Mouse (Mus musculus) kidney, embryonic 14.5 days (tissue): ENCODE measurements around the gene Crip2. TPM values are rescaled to one million over a fixed set of nuclear protein-coding genes. Genes with fewer than 3 reads are reported as not detected.

Experiments used
- ATAC-seq: fragments of 200-750 bp; cut with Nextera tagmentation; 2 replicates; pipeline ENCODE4 v1.8.0; 2017; ENCODE audit warnings: moderate number of reproducible peaks, mild to moderate bottlenecking, moderate TSS enrichment, moderate library complexity; ENCODE audit not compliant: low FRiP score, low TSS enrichment
- H3K27ac ChIP-seq: fragments of 300-500 bp; sonication (generic); 2 replicates; pipeline ENCODE4 v1.5.1; 2014; ENCODE audit warnings: low read depth, mild to moderate bottlenecking, low read length, moderate library complexity, mixed read lengths
- H3K27me3 ChIP-seq: fragments of 300-500 bp; sonication (generic); 2 replicates; pipeline ENCODE4 v1.6.1; 2014; ENCODE audit warnings: mild to moderate bottlenecking, low read length; ENCODE audit not compliant: control insufficient read depth, insufficient read depth
- H3K36me3 ChIP-seq: fragments of 300-500 bp; sonication (generic); 2 replicates; pipeline ENCODE4 v1.6.1; 2014; ENCODE audit warnings: low read length, mixed read lengths; ENCODE audit not compliant: control insufficient read depth, insufficient read depth
- H3K4me1 ChIP-seq: fragments of 300-500 bp; sonication (generic); 2 replicates; pipeline ENCODE4 v1.6.1; 2014; ENCODE audit warnings: low read length, mixed read lengths; ENCODE audit not compliant: control insufficient read depth, insufficient read depth
- H3K4me2 ChIP-seq: fragments of 300-500 bp; sonication (generic); replicated peaks from 2 replicates; pipeline ENCODE4 v1.6.1; 2014; ENCODE audit warnings: low read depth, mild to moderate bottlenecking, low read length
- H3K4me3 ChIP-seq: fragments of 300-500 bp; sonication (generic); 2 replicates; pipeline ENCODE4 v1.5.1; 2014; ENCODE audit warnings: mild to moderate bottlenecking, low read length
- H3K9ac ChIP-seq: fragments of 300-500 bp; sonication (generic); 2 replicates; pipeline ENCODE4 v1.6.1; 2014; ENCODE audit warnings: low read depth, mild to moderate bottlenecking, low read length, moderate library complexity
- H3K9me3 ChIP-seq: fragments of 300-500 bp; sonication (generic); 2 replicates; pipeline ENCODE4 v1.6.1; 2016; ENCODE audit warnings: low read length; ENCODE audit not compliant: control insufficient read depth
- WGBS: fragments of 180-500 bp; shearing (Covaris S2); extraction: QIAGEN DNeasy Blood & Tissue Kit; methylation state at CpG from one replicate; pipeline ENCODE4 v1.1.7; 2014; 5-methylcytosine and 5-hydroxymethylcytosine counted together
- polyA plus RNA-seq: library from polyadenylated mRNA; unstranded; fragments of >200 nt; fragmentation: Nextera tagmentation; extraction: Ambion mirVana; gene quantifications from 2 replicates; pipeline ENCODE4 v1.2.1, GENCODE M21; 2014

Gene Crip2
- polyA plus RNA-seq, 1 experiment from 2014 or later = 174 TPM

DNA sequence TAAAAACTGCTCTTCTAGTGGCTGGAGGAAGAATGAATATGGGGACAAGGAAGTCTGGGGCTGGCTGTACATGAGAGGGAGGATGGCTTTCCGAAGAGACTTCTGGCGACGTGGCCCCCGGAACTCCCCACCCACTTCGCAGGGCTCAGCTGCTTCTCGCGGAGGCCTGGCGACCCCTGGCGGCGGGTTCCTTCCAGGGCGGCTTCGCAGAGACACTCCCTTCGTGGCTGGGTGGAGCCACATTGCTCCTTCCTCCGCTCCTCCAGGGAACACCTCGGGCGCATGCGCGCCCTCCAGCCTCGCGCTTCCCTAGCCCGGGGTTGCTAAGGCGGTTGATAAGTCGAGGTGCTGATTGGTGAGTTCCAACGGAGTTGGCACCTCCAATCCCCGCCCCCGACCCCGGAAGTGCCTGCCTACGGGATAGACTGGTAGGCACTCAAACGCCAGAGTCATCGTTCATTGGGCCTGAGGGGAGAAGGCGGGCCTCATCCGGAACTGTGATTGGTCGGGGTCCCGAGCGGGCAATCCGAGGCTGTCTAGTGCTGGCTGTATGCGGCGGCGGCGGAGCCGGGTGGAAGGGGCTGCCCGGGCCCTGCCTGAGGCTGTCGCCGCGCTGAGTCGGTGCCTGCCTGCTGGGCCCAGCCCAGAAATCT, 16.0 kb downstream of the Crip2 start, which contains the start of gene Tedc1:
TSS of gene Tedc1 (plus strand) at position 535 of the 653 bp plus-strand sequence.
- Histone ChIP-seq H3K9me3 (no peaks in the 10 kb centered on the region), H3K36me3 (peaks cover 2% of the 10 kb centered on the region; the same call in 1 of the 2 replicates), H3K27me3 (no peaks in the 10 kb centered on the region), H3K27ac (peak within 1 kb of the TSS; percentile 91), H3K4me2 (peak within 1 kb of the TSS; percentile 88), H3K9ac (peak within 1 kb of the TSS; percentile 68), H3K4me3 (peak within 1 kb of the TSS; percentile 71), H3K4me1 (peaks cover 25% of the 10 kb centered on the region; the same call in 1 of the 2 replicates)
- ATAC-seq = peak; percentile 95
- 0% methylated on average over 46 of the region's 46 CpGs for WGBS

DNA sequence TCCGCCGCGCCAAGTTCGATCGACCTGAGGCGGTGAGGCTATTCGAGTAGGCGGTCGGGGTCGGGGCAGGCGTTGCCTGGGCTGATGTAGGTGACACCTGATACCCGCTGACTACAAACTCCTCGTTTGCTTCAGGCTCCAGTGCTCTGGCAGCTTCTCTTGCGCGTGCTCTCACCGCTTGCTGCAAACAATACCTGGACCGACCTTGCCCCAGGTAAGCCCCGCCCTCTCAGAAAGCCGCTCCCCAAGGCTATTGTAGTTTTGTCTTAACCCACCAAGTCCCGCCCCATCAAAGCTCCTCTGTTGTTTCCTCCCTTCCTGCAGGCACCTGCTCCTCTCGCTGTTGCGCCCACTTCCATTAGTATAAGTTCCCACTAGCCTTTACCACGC, 16.5 kb downstream of the Crip2 start:
- H3K27ac ChIP-seq = peak overlapping the region; percentile 73; the same call in 1 of the 2 replicates
- under 1% methylated on average over 23 of the region's 23 CpGs for WGBS
- H3K4me2 ChIP-seq = peak overlapping the region; percentile 70
- peaks cover 24% of the 10 kb centered on the region; the same call in 1 of the 2 replicates for H3K4me1 ChIP-seq
- peak overlapping the region; percentile 68 for H3K9ac ChIP-seq
- no peaks in the 10 kb centered on the region for H3K9me3 ChIP-seq
- peak overlapping the region; percentile 71 for H3K4me3 ChIP-seq
- H3K27me3 ChIP-seq = no peaks in the 10 kb centered on the region
- no peak; the same call in none of the 2 replicates for ATAC-seq
- H3K36me3 ChIP-seq = peaks cover 6% of the 10 kb centered on the region; the same call in 1 of the 2 replicates

GRCm38 (mm10) chr12:113157002-113157401, 17.0 kb downstream of the Crip2 start:
- Histone ChIP-seq H3K4me3 (peak overlapping the region; percentile 71), H3K36me3 (peaks cover 8% of the 10 kb centered on the region; the same call in 1 of the 2 replicates), H3K9me3 (no peaks in the 10 kb centered on the region), H3K4me1 (peaks cover 22% of the 10 kb centered on the region; the same call in 1 of the 2 replicates), H3K4me2 (peak overlapping the region; percentile 70), H3K27ac (peak overlapping the region; percentile 73; the same call in 1 of the 2 replicates), H3K27me3 (no peaks in the 10 kb centered on the region), H3K9ac (peak overlapping the region; percentile 68)
- WGBS = 22% methylated on average over 8 of the region's 8 CpGs
- ATAC-seq = no peak

- WGBS = 84% methylated on average over 8 of the region's 8 CpGs
- ATAC-seq = no peak
- Histone ChIP-seq H3K27me3 (no peaks in the 10 kb centered on the region), H3K4me2 (peak overlapping the region; percentile 70), H3K36me3 (peaks cover 11% of the 10 kb centered on the region; the same call in 1 of the 2 replicates), H3K4me1 (peaks cover 18% of the 10 kb centered on the region; the same call in 1 of the 2 replicates), H3K4me3 (peak overlapping the region; percentile 71), H3K27ac (no peak overlapping the region), H3K9me3 (no peaks in the 10 kb centered on the region), H3K9ac (peak overlapping the region; percentile 68; the same call in 1 of the 2 replicates)
Observed at GRCm38 (mm10) chr12:113157521-113157920, 17.5 kb downstream of the Crip2 start.

- no peak for ATAC-seq
- Histone ChIP-seq H3K27ac (no peak overlapping the region), H3K4me2 (no peak overlapping the region), H3K9me3 (no peaks in the 10 kb centered on the region), H3K4me1 (peaks cover 18% of the 10 kb centered on the region; the same call in 1 of the 2 replicates), H3K27me3 (no peaks in the 10 kb centered on the region), H3K9ac (peak overlapping the region; percentile 68; the same call in 1 of the 2 replicates), H3K4me3 (no peak overlapping the region), H3K36me3 (peaks cover 14% of the 10 kb centered on the region)
- WGBS = 95% methylated on average over 8 of the region's 8 CpGs
Observed at GRCm38 (mm10) chr12:113157971-113158370, 17.9 kb downstream of the Crip2 start.

GRCm38 (mm10) chr12:113163561-113164006, 23.5 kb downstream of the Crip2 start:
- ATAC-seq = no peak
- no peaks in the 10 kb centered on the region for H3K9me3 ChIP-seq
- no peak overlapping the region for H3K4me2 ChIP-seq
- peaks cover 28% of the 10 kb centered on the region for H3K36me3 ChIP-seq
- H3K4me1 ChIP-seq = no peaks in the 10 kb centered on the region
- H3K4me3 ChIP-seq = no peak overlapping the region
- 78% methylated on average over 11 of the region's 11 CpGs for WGBS
- H3K27ac ChIP-seq = no peak overlapping the region
- no peak overlapping the region for H3K9ac ChIP-seq
- no peaks in the 10 kb centered on the region for H3K27me3 ChIP-seq

DNA sequence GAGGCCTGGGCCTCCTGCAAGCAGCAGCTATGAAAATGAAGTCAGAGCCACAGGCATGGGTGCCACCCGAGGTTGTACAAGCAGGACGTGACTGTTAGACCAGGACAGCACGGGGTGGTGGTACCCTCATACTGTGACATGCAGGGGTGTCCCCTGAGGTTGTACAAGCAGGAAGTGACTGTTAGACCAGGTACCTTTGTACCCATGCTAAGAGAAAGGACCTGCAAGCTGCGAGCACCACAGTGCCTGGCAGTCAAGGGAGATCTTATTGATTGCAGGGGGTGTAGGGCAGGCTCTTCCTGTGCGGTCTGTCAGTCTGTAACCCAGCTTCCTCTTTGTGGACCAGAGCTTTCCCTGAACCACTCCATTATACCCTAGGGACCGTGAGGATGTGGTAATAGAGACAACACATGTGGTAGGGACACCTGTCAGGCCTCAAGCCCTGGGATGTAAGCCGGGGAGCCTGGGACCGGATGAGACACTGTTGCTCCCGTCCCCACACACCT, 28.0 kb downstream of the Crip2 start:
- no peak overlapping the region for H3K4me3 ChIP-seq
- WGBS = 83% methylated on average over 9 of the region's 9 CpGs
- H3K27me3 ChIP-seq = no peaks in the 10 kb centered on the region
- H3K4me1 ChIP-seq = no peaks in the 10 kb centered on the region
- H3K4me2 ChIP-seq = no peak overlapping the region
- no peak overlapping the region for H3K27ac ChIP-seq
- H3K36me3 ChIP-seq = peaks cover 12% of the 10 kb centered on the region
- H3K9ac ChIP-seq = no peak overlapping the region
- H3K9me3 ChIP-seq = no peaks in the 10 kb centered on the region
- ATAC-seq = no peak

GRCm38 (mm10) chr12:113176960-113177725, 37.1 kb downstream of the Crip2 start:
- Histone ChIP-seq H3K4me1 (no peaks in the 10 kb centered on the region), H3K9ac (no peak overlapping the region), H3K36me3 (no peaks in the 10 kb centered on the region), H3K4me3 (no peak overlapping the region), H3K27me3 (no peaks in the 10 kb centered on the region), H3K4me2 (no peak overlapping the region), H3K27ac (no peak overlapping the region), H3K9me3 (no peaks in the 10 kb centered on the region)
- ATAC-seq = no peak
- WGBS = 90% methylated on average over 18 of the region's 18 CpGs
